Mouse (Mus musculus) retina, postnatal 7 days (tissue): ENCODE measurements around the gene Mxd4.

Experiments used
- DNase-seq: peaks from one replicate; pipeline ENCODE4 v3.0.0-alpha.2; 2012; ENCODE audit warnings: low read depth, low spot score

Gene Mxd4

GRCm38 (mm10) chr5:34187601-34188316, at the start of gene Mxd4:
Gene Mxd4 (minus strand): TSS chr5:34187720.
- DNase-seq, result peak; percentile 97

GRCm38 (mm10) chr5:34235898-34236420, 48.4 kb upstream of the Mxd4 start:
- no peak for DNase-seq

GRCm38 (mm10) chr5:34235056-34235455, 47.5 kb upstream of the Mxd4 start:
- DNase-seq, result no peak

GRCm38 (mm10) chr5:34233221-34233515, 45.6 kb upstream of the Mxd4 start:
- DNase-seq, result no peak

GRCm38 (mm10) chr5:34232481-34233220, 45.1 kb upstream of the Mxd4 start:
- DNase-seq, result no peak

- DNase-seq, result no peak
These were observed 44.4 kb upstream of the Mxd4 start for GRCm38 (mm10) chr5:34231901-34232300.

- no peak for DNase-seq
These were observed 43.3 kb upstream of the Mxd4 start for GRCm38 (mm10) chr5:34230599-34231485.

GRCm38 (mm10) chr5:34229503-34229902, 42.0 kb upstream of the Mxd4 start:
- no peak for DNase-seq

- DNase-seq, result no peak
These were observed 38.0 kb upstream of the Mxd4 start for GRCm38 (mm10) chr5:34225516-34225915.

GRCm38 (mm10) chr5:34224515-34224914, 37.0 kb upstream of the Mxd4 start:
- no peak for DNase-seq

- no peak for DNase-seq
These were observed 32.5 kb upstream of the Mxd4 start for GRCm38 (mm10) chr5:34220001-34220400.

GRCm38 (mm10) chr5:34218672-34219071, 31.2 kb upstream of the Mxd4 start:
- DNase-seq, result no peak

GRCm38 (mm10) chr5:34217756-34218155, 30.2 kb upstream of the Mxd4 start:
- no peak for DNase-seq

GRCm38 (mm10) chr5:34216025-34216424, 28.5 kb upstream of the Mxd4 start:
- no peak for DNase-seq

- DNase-seq, result no peak
These were observed 26.1 kb upstream of the Mxd4 start for GRCm38 (mm10) chr5:34213659-34214058.

- peak; percentile 65 for DNase-seq
These were observed 22.8 kb upstream of the Mxd4 start for GRCm38 (mm10) chr5:34210279-34210678.

GRCm38 (mm10) chr5:34207503-34207902, 20.0 kb upstream of the Mxd4 start:
- no peak for DNase-seq

GRCm38 (mm10) chr5:34205788-34206187, 18.3 kb upstream of the Mxd4 start:
- no peak for DNase-seq

GRCm38 (mm10) chr5:34204911-34205310, 17.4 kb upstream of the Mxd4 start:
- DNase-seq, result no peak

- DNase-seq, result no peak
These were observed 14.5 kb upstream of the Mxd4 start for GRCm38 (mm10) chr5:34202006-34202405.

GRCm38 (mm10) chr5:34201396-34201795, 13.9 kb upstream of the Mxd4 start:
- no peak for DNase-seq

- DNase-seq, result no peak
These were observed 11.1 kb upstream of the Mxd4 start for GRCm38 (mm10) chr5:34198615-34199014.
